Mouse (Mus musculus) E14TG2a.4 (cell line): Measurements from ENCODE around the gene Aldh1a3.

ENCODE experiments used
- CTCF ChIP-seq: conservative IDR thresholded peaks from 2 replicates; pipeline ENCODE4 v1.5.1; 2014; ENCODE audit warnings: low read length
- NANOG ChIP-seq: IDR thresholded peaks from 2 replicates; pipeline ENCODE4 v1.6.1; 2014; ENCODE audit warnings: borderline replicate concordance, low read length, mixed read lengths

- TF ChIP-seq CTCF (no peak), NANOG (no peak)
These were observed 21.6 kb upstream of the Aldh1a3 start for GRCm38 (mm10) chr7:66448786-66449540.
